Mouse (Mus musculus): ENCODE measurements around the gene Dsn1.

- no peak for TF ChIP-seq CTCF (IDR thresholded peaks at IDR 0.05; ENCODE audit: low read depth)
- TF ChIP-seq EP300 (IDR thresholded peaks at IDR 0.05; ENCODE audit: low read depth): no peak
These were observed 38.5 kb downstream of the Dsn1 start for GRCm38 (mm10) chr2:156968501-156968900.
